Mouse (Mus musculus): Measurements from ENCODE around the gene Setmar. TPM values are rescaled to one million over a fixed set of nuclear protein-coding genes. Genes with fewer than 3 reads are reported as not detected.
A peak's percentile ranks its signal among the peaks of the same experiment; 100 is the strongest.
"Not testable (repeated sequence)": the region's sequence is repeated elsewhere in the genome, so short reads cannot be mapped to it uniquely, and the experiment has no call there.

Gene Setmar
- polyA plus RNA-seq (2015; fragmentation: Nextera tagmentation; extraction: Ambion mirVana) = 4.1 and 5.4 TPM in 2 replicates

DNA sequence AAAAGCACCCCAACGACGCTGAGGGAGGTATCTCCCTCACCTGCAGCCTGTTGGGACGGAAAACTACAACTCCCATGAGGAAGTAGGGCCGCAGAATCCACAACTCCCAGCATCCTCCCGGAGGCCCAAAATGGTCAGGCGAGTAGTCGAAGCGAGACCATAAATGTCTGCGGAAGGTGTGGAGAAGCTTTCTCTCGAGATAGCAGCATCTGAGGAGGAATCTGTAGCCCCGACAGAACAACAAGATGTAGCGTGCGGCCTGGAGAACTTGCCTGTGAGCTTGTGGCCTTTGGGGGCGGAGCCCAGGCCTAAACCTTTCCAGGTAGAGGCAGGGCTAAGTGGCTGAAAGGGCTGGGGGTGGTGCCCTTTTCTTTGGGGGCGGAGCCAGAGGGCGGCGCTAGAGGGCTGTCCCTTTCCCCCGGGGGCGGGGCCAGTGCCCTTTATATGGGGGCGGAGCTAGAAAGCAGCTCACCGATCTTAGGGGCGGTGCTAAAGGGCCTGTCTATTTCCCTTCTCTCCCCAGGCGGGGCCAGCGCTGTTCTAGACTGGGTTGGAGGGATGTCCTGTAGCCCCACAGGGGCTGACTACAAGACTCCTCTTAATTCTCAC, at the start of gene Setmar:
Gene Setmar (plus strand): TSS at position 128 of the 609 bp plus-strand sequence.
- WGBS = under 1% methylated on average over 24 of the region's 24 CpGs
- peak within 1 kb of the TSS; percentile 57 for H3K4me3 ChIP-seq (replicated peaks)
- ATAC-seq (ENCODE audit: low FRiP score) = peak; percentile 96
- H3K27ac ChIP-seq (replicated peaks) = peak within 1 kb of the TSS; percentile 92
- no peaks in the 10 kb centered on the region for H3K4me1 ChIP-seq
- H3K36me3 ChIP-seq = no peaks in the 10 kb centered on the region
- H3K9ac ChIP-seq (replicated peaks) = peak within 1 kb of the TSS; percentile 62
- H3K9me3 ChIP-seq (replicated peaks) = no peaks in the 10 kb centered on the region
- H3K27me3 ChIP-seq (replicated peaks) = no peaks in the 10 kb centered on the region
- H3K4me2 ChIP-seq = peak within 1 kb of the TSS; percentile 58

DNA sequence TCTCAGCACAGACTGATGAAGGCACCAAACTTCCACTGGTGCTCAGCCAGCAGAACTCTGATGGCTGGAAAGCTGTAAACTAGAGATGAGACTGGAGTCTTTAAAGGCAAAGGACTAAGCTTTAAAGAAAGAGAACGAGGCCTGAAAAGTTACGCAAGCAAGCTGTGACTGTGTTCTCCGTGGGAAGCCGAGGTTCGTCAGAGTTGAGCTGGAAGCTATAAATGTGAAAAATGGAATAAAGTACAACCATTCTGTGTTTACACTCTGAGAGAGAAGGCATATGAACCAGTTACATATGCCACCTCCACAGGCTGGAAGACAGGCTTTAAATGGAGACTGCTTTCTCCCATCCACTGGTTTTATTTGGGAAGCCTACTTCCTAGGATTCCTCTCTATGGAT, 43.2 kb upstream of the Setmar start:
- H3K9ac ChIP-seq (replicated peaks) = no peak overlapping the region
- no peak overlapping the region for H3K4me3 ChIP-seq (replicated peaks)
- H3K4me2 ChIP-seq = no peak overlapping the region
- H3K9me3 ChIP-seq (replicated peaks) = no peaks in the 10 kb centered on the region
- no peak for ATAC-seq (ENCODE audit: low FRiP score)
- H3K27me3 ChIP-seq (replicated peaks) = no peaks in the 10 kb centered on the region
- H3K4me1 ChIP-seq = no peaks in the 10 kb centered on the region
- 76% methylated on average over 5 of the region's 5 CpGs for WGBS
- H3K27ac ChIP-seq (replicated peaks) = no peak overlapping the region
- no peaks in the 10 kb centered on the region for H3K36me3 ChIP-seq

DNA sequence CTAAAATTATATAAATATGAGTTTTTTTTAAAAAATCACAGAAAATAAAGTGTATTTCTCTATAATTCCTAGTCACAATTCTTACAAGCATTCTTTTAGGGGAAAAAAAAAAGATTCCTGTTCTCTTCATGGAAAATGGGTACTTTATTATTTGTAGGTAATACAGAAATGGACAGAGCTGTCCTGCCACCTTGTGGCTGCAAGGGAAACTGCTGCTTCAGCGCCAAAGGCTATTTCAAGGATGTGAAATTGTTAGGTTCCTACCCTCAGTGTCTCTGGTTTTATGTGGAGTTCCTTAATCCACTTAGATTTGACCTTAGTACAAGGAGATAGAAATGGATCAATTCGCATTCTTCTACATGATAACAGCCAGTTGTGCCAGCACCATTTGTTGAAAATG, 9.8 kb upstream of the Setmar start:
- not testable (repeated sequence) for H3K4me3 ChIP-seq (replicated peaks); ATAC-seq (ENCODE audit: low FRiP score); H3K9me3 ChIP-seq (replicated peaks); H3K4me1 ChIP-seq; H3K27ac ChIP-seq (replicated peaks); H3K36me3 ChIP-seq; H3K27me3 ChIP-seq (replicated peaks); H3K4me2 ChIP-seq; H3K9ac ChIP-seq (replicated peaks)
- 0% methylated on average over 2 of the region's 2 CpGs for WGBS

DNA sequence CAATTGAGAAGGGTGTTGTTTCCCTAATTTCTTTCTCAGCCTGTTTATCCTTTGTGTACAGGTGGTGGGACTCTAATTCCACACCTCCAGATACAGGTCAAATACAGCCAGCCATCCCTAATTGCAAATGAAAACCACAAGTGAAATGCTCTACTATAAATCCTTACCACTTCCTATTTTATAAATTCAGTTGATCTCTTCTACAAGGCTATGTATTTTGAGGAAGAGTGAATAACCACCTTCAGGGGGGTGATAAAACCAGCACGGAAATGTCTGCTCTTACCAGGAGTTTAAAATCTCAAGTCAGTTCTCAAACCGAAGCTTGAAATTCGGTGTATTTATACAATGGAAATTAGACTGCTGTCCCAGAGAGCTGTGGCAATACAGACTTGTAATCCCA, 8.9 kb upstream of the Setmar start:
- Histone ChIP-seq H3K4me1 (no peaks in the 10 kb centered on the region), H3K27me3 (replicated peaks) (no peaks in the 10 kb centered on the region), H3K27ac (replicated peaks) (no peak overlapping the region), H3K4me2 (no peak overlapping the region), H3K4me3 (replicated peaks) (no peak overlapping the region), H3K9ac (replicated peaks) (no peak overlapping the region), H3K36me3 (no peaks in the 10 kb centered on the region), H3K9me3 (replicated peaks) (no peaks in the 10 kb centered on the region)
- ATAC-seq (ENCODE audit: low FRiP score) = no peak
- 73% methylated on average over 3 of the region's 3 CpGs for WGBS

DNA sequence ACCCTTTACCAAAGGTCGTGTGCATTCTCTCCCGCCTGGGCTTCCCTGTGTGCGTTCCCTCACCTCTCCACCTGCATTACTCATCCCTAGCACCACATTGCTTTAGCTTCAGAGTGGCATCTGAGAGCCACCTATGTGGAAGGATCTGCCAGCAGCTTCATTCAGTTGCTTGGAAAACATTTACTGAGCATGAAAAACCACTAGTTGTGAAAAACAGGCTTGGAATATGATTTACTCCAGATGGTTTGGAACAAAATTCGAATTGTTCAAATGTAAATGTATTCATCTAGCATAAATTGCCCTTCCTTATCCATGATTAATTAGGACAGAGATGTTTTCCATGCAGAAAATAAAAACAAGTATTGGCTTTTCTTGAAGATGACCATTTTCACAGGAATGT, 7.5 kb upstream of the Setmar start:
- H3K27me3 ChIP-seq (replicated peaks) = no peaks in the 10 kb centered on the region
- no peak overlapping the region for H3K4me3 ChIP-seq (replicated peaks)
- no peak for ATAC-seq (ENCODE audit: low FRiP score)
- H3K9ac ChIP-seq (replicated peaks) = no peak overlapping the region
- H3K36me3 ChIP-seq = no peaks in the 10 kb centered on the region
- no peak overlapping the region for H3K4me2 ChIP-seq
- WGBS = 71% methylated on average over 4 of the region's 4 CpGs
- H3K9me3 ChIP-seq (replicated peaks) = no peaks in the 10 kb centered on the region
- no peak overlapping the region for H3K27ac ChIP-seq (replicated peaks)
- H3K4me1 ChIP-seq = no peaks in the 10 kb centered on the region

DNA sequence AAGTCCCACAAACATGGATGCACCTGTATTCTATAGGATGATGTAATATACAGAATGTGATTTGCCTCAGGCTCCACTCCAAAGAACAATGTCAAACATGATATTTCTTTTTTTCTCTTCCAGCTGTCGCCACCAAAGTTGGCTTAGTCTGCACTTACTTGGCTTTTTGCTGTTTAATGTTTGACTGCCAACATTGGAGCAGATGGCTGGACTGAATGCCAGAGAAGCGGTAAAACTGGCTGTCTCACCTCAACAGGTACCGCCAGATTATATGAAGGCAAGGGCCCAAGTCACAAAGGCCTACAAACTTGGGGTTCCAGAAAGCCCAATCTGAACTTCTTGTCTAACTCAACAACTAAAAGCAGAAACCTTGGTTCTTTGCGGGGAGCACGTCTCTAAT, 6.8 kb upstream of the Setmar start:
- H3K4me1 ChIP-seq = no peaks in the 10 kb centered on the region
- no peaks in the 10 kb centered on the region for H3K36me3 ChIP-seq
- H3K4me2 ChIP-seq = no peak overlapping the region
- no peak overlapping the region for H3K27ac ChIP-seq (replicated peaks)
- H3K4me3 ChIP-seq (replicated peaks) = no peak overlapping the region
- no peaks in the 10 kb centered on the region for H3K27me3 ChIP-seq (replicated peaks)
- WGBS = 95% methylated on average over 5 of the region's 5 CpGs
- H3K9ac ChIP-seq (replicated peaks) = no peak overlapping the region
- H3K9me3 ChIP-seq (replicated peaks) = no peaks in the 10 kb centered on the region
- ATAC-seq (ENCODE audit: low FRiP score) = no peak

DNA sequence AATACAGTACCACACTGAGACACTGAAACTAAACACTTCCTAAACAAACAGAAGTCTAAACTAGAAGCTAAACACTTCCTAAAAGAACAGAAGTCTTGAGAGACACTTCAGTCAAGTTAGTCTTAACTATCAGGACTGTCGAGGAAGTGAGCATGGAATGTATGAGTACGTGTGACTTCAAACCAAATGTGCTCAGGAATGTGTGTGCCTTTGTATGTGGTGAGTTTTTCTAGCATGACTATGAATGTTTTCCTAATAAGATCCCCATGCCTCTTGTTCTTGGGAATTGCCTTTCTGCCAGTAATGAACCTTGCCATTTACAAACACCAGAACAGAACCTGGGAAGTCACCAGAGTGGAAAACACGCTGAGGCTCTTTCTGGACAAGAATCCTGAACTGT, 3.7 kb upstream of the Setmar start:
- Histone ChIP-seq H3K9ac (replicated peaks) (no peak overlapping the region), H3K4me3 (replicated peaks) (no peak overlapping the region)
- 80% methylated on average over 3 of the region's 3 CpGs for WGBS

DNA sequence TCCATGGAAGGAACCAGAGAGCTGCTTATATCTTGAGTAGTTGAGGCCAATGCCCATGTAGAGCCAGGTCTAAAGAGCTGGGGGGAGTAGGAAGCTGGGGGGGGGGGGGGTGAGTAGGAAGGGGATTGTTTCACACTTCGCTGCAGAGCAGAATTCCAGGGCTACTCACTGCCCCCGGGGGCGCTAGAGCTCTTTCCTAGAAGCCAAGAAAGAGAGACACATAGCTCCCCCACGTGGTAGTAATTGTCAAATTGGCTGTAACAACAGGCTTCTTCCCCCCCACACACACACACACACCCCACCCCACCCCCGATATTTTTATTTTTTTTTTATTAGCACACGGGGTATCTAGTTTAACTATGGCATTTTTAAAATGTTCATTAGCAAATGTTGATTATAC, 738 bp downstream of the Setmar start:
- WGBS = 9% methylated on average over 6 of the region's 6 CpGs
- Histone ChIP-seq H3K36me3 (no peaks in the 10 kb centered on the region), H3K9ac (replicated peaks) (peak overlapping the region; percentile 62), H3K4me2 (peak overlapping the region; percentile 58), H3K27me3 (replicated peaks) (no peaks in the 10 kb centered on the region), H3K4me3 (replicated peaks) (peak overlapping the region; percentile 57), H3K9me3 (replicated peaks) (no peaks in the 10 kb centered on the region), H3K27ac (replicated peaks) (peak overlapping the region; percentile 92), H3K4me1 (no peaks in the 10 kb centered on the region)
- no peak for ATAC-seq (ENCODE audit: low FRiP score)

More for the DNA sequence above, 3.7 kb upstream of the Setmar start:
- H3K27ac ChIP-seq (replicated peaks) = no peak overlapping the region
- no peak overlapping the region for H3K4me2 ChIP-seq
- no peaks in the 10 kb centered on the region for H3K4me1 ChIP-seq
- no peak for ATAC-seq (ENCODE audit: low FRiP score)
- H3K9me3 ChIP-seq (replicated peaks) = no peaks in the 10 kb centered on the region
- no peaks in the 10 kb centered on the region for H3K36me3 ChIP-seq
- H3K27me3 ChIP-seq (replicated peaks) = no peaks in the 10 kb centered on the region

DNA sequence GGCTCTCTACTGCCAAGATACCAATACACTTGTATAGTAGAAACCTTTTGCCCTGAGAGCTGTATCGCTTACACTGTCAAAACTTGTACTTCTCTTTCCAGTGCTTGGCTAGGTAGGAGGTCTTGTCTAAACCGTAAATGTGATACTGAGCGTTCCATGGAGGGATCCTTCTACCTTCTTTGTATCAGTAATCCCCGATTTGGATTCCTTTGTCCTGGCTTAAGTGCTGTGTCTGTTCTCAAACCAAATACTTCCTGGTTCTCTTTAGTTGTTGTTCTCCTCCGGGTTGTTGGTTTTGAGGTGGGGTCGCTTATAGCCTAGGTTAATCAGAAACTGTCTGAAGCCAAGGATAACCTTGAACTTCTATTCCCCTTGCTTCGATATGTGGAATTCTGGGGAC, 6.1 kb downstream of the Setmar start:
- Histone ChIP-seq H3K27ac (replicated peaks) (no peak overlapping the region), H3K4me3 (replicated peaks) (no peak overlapping the region), H3K27me3 (replicated peaks) (no peaks in the 10 kb centered on the region), H3K4me1 (no peaks in the 10 kb centered on the region), H3K9ac (replicated peaks) (no peak overlapping the region), H3K9me3 (replicated peaks) (no peaks in the 10 kb centered on the region), H3K36me3 (peaks cover 6% of the 10 kb centered on the region; the same call in 1 of the 2 replicates), H3K4me2 (no peak overlapping the region)
- WGBS = 98% methylated on average over 7 of the region's 7 CpGs
- no peak for ATAC-seq (ENCODE audit: low FRiP score)

DNA sequence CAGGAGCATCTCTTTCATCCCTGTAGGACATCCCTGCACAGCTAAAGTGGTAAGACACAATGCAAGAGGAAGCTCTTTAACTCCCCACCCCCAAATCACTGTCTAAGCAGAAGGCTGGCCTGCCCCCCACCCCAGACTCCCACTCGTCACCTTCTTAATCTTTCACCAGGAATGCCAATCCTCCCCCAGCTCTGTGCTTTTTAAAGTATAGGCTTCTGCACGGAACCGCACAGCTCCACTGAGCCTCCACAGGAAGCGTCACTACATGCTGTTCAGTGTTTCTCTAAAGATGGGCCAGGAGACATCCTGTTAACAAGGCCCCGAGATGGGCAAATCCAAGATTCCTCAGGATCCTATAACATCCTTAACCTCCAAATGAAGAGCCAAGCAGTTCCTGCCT, 8.2 kb downstream of the Setmar start:
- no peaks in the 10 kb centered on the region for H3K4me1 ChIP-seq
- H3K4me3 ChIP-seq (replicated peaks) = no peak overlapping the region
- H3K27me3 ChIP-seq (replicated peaks) = no peaks in the 10 kb centered on the region
- H3K27ac ChIP-seq (replicated peaks) = no peak overlapping the region
- 87% methylated on average over 5 of the region's 5 CpGs for WGBS
- H3K9ac ChIP-seq (replicated peaks) = no peak overlapping the region
- ATAC-seq (ENCODE audit: low FRiP score) = no peak
- H3K36me3 ChIP-seq = peaks cover 6% of the 10 kb centered on the region; the same call in 1 of the 2 replicates
- H3K9me3 ChIP-seq (replicated peaks) = no peaks in the 10 kb centered on the region
- H3K4me2 ChIP-seq = no peak overlapping the region

DNA sequence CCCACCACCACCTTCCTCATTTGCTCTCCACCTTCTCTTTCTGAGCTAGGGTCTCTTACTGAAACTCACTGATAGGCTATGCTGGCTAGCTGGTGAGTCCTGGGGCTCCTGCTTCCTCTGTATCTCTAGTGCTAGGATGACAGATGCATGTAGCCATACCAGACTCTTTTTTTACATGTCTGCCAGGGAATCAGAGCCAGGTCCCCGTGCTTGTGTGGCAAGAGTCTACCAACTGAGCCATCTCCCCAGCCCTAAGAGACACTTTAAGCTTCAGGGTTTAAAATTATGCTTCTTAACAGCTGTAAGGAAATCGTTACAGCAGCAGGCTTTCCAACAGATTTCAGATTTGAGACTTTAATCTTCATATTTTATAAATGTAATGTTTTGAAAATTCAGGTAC, 9.1 kb downstream of the Setmar start:
- H3K9me3 ChIP-seq (replicated peaks) = no peaks in the 10 kb centered on the region
- peaks cover 6% of the 10 kb centered on the region; the same call in 1 of the 2 replicates for H3K36me3 ChIP-seq
- H3K4me3 ChIP-seq (replicated peaks) = no peak overlapping the region
- H3K4me2 ChIP-seq = no peak overlapping the region
- H3K27me3 ChIP-seq (replicated peaks) = no peaks in the 10 kb centered on the region
- WGBS = 84% methylated on average over 2 of the region's 2 CpGs
- no peak overlapping the region for H3K27ac ChIP-seq (replicated peaks)
- no peaks in the 10 kb centered on the region for H3K4me1 ChIP-seq
- no peak for ATAC-seq (ENCODE audit: low FRiP score)
- no peak overlapping the region for H3K9ac ChIP-seq (replicated peaks)

DNA sequence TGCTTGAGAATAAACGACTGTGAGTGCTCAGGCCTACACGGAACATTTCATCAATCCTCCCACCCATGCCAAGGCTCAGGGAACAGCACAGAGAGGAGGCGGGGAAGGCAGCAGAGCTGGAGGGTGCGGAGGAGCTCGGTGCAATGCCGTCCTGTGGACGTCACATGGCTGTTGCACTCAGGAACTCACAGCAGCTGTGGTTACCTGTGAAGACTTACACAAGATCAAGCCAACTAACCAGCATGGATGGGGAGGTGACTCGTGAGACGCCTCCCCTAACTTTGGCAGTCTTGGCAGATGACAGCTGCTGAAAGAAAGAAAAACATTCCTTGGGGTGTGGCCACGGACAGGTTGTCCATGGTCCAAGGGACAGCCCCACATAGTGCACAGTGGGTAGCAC, 9.8 kb downstream of the Setmar start:
- no peaks in the 10 kb centered on the region for H3K9me3 ChIP-seq (replicated peaks)
- no peak overlapping the region for H3K4me3 ChIP-seq (replicated peaks)
- 95% methylated on average over 10 of the region's 10 CpGs for WGBS
- no peaks in the 10 kb centered on the region for H3K27me3 ChIP-seq (replicated peaks)
- H3K27ac ChIP-seq (replicated peaks) = no peak overlapping the region
- no peak for ATAC-seq (ENCODE audit: low FRiP score)
- H3K9ac ChIP-seq (replicated peaks) = no peak overlapping the region
- H3K36me3 ChIP-seq = peaks cover 6% of the 10 kb centered on the region; the same call in 1 of the 2 replicates
- H3K4me1 ChIP-seq = no peaks in the 10 kb centered on the region
- H3K4me2 ChIP-seq = no peak overlapping the region
